Mouse (Mus musculus) cortical plate, adult 2 months (tissue): ENCODE measurements around the gene Fzd5. TPM values are rescaled to one million over a fixed set of nuclear protein-coding genes. Genes with fewer than 3 reads are reported as not detected.

Source experiments
- H3K27ac ChIP-seq: fragments of 200-500 bp; 2 replicates; pipeline ENCODE4 v1.5.1; 2012; ENCODE audit warnings: low read length, control low read depth, inconsistent platforms; ENCODE audit not compliant: insufficient read depth
- H3K4me1 ChIP-seq: fragments of 200-500 bp; 2 replicates; pipeline ENCODE4 v1.6.1; 2011; ENCODE audit warnings: low read length; ENCODE audit not compliant: control insufficient read depth, insufficient read depth
- H3K4me3 ChIP-seq: fragments of 200-500 bp; 2 replicates; pipeline ENCODE4 v1.5.1; 2011; ENCODE audit warnings: mild to moderate bottlenecking, low read length, control low read depth; ENCODE audit not compliant: insufficient read depth
- CTCF ChIP-seq: fragments of 200-500 bp; IDR thresholded peaks from 2 replicates; pipeline ENCODE4 v1.5.1; 2011; ENCODE audit warnings: mild to moderate bottlenecking, control low read depth, low read length; ENCODE audit not compliant: insufficient read depth; ENCODE audit errors: extremely low read depth
- POLR2A ChIP-seq: fragments of 200-500 bp; IDR thresholded peaks from 2 replicates; pipeline ENCODE4 v1.6.1; 2011; ENCODE audit warnings: mild to moderate bottlenecking, low read length, control low read depth; ENCODE audit not compliant: insufficient read depth; ENCODE audit errors: extremely low read depth
- polyA plus RNA-seq: library from polyadenylated mRNA; depleted of rRNA; stranded (reverse); fragments of >200 nt; gene quantifications from 2 replicates; pipeline ENCODE4 v1.2.3, GENCODE M21; 2012; rRNA removed

Fzd5 gene
- 0.66 and 0.90 TPM in 2 replicates for polyA plus RNA-seq

DNA sequence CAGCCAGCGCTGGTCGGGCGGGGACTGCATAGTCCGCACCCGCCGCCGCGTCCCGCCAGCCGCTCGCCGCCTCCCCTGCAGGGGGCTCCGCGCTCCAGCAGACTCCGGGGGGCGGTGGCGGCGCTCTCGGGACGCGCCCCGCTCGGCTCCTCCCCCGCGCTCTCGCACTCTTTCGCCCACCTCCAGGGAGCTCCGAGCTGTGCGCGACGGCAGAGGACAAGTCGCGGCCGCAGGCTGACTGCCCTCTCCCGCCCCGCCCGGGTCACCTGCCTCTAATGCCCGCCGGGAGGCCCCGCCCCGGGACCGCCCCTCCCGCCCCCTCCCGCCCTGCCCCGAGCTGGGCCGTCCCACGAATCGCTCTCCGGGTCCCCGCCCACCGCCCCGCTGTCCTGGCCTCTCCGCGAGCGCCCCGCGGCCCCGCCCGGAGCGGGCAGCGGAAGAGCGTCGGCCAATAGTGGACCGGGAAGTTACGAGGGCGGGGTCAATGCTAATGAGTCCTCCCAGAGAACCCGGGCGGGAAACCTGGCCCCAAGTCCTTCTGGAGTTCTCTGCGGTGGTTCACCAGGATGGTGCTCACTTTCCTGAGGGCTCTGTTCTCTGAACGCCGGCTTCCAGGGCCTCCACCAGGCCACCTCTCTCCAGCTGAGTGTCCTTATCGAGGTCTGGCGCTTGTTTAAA, at the start of gene Fzd5:
Gene Fzd5 (minus strand): TSS at position 250 of the 678 bp plus-strand sequence.
- H3K4me1 ChIP-seq: peaks cover 2% of the 10 kb centered on the region; the same call in 1 of the 2 replicates
- H3K4me3 ChIP-seq: peak within 1 kb of the TSS; percentile 19
- no peak within 1 kb of the TSS for H3K27ac ChIP-seq
- TF ChIP-seq CTCF (no peak), POLR2A (0 out of 2 replicates have a peak, but pooled peaks have one; percentile 27)

- H3K4me3 ChIP-seq: no peak overlapping the region
- TF ChIP-seq POLR2A (no peak), CTCF (no peak)
- H3K4me1 ChIP-seq: no peaks in the 10 kb centered on the region
- no peak overlapping the region for H3K27ac ChIP-seq
These were observed 42.3 kb upstream of the Fzd5 start for GRCm38 (mm10) chr1:64779863-64780262.

GRCm38 (mm10) chr1:64779415-64779814, 41.9 kb upstream of the Fzd5 start:
- TF ChIP-seq POLR2A (no peak), CTCF (no peak)
- Histone ChIP-seq H3K27ac (no peak overlapping the region), H3K4me1 (no peaks in the 10 kb centered on the region), H3K4me3 (no peak overlapping the region)

DNA sequence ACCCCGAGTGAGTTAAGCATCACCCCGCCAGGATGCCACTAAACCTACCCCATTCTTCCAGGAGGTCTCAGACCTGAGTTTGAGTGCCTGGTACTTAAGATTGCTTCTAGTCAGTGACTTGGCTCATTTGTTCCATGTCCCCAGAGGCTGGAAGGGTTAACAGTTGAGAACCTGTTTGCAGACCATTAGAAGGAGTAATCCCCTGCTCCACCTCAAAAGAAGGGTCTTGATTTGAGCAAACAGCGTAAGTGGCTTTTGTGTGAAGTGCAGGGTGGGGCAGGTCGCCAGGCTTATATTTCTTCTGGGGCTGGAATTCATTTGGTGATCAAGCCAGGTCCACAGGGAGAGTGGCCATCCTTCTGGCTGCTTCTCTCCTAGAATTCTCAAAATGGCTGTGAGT, 35.8 kb upstream of the Fzd5 start:
- Histone ChIP-seq H3K27ac (no peak overlapping the region), H3K4me3 (no peak overlapping the region), H3K4me1 (no peaks in the 10 kb centered on the region)
- no peak for TF ChIP-seq CTCF
- no peak for TF ChIP-seq POLR2A

DNA sequence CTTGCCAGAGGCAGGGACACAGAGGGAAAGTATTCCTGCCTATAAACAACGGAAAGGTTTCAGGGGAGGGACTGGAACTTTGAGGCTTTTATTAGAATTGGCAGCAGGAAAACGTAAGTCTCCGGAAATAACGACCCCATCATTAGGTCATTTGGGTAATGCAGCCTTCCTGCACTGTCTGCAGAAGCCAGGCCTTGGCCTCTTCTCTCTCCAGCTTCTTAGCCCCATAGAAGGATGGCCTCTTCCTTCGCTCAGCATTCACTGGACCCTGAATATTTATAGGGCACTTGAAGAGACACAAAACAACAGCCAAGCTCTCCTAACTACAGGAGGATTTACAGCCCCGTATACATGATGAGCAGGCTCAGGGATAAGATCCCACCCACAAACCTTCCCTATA, 32.6 kb upstream of the Fzd5 start:
- H3K27ac ChIP-seq: no peak overlapping the region
- no peak overlapping the region for H3K4me3 ChIP-seq
- no peaks in the 10 kb centered on the region for H3K4me1 ChIP-seq
- TF ChIP-seq CTCF (no peak), POLR2A (no peak)

- no peak overlapping the region for H3K27ac ChIP-seq
- no peaks in the 10 kb centered on the region for H3K4me1 ChIP-seq
- H3K4me3 ChIP-seq: no peak overlapping the region
- no peak for TF ChIP-seq POLR2A
- TF ChIP-seq CTCF: no peak
These were observed 24.1 kb upstream of the Fzd5 start for GRCm38 (mm10) chr1:64761646-64762045.

GRCm38 (mm10) chr1:64757766-64758165, 20.2 kb upstream of the Fzd5 start:
- no peaks in the 10 kb centered on the region for H3K4me1 ChIP-seq
- H3K4me3 ChIP-seq: no peak overlapping the region
- TF ChIP-seq CTCF (no peak), POLR2A (no peak)
- no peak overlapping the region for H3K27ac ChIP-seq

GRCm38 (mm10) chr1:64757254-64757653, 19.7 kb upstream of the Fzd5 start:
- TF ChIP-seq POLR2A: no peak
- TF ChIP-seq CTCF: no peak
- no peaks in the 10 kb centered on the region for H3K4me1 ChIP-seq
- H3K27ac ChIP-seq: no peak overlapping the region
- no peak overlapping the region for H3K4me3 ChIP-seq

GRCm38 (mm10) chr1:64756640-64757030, 19.1 kb upstream of the Fzd5 start:
- no peak overlapping the region for H3K4me3 ChIP-seq
- H3K4me1 ChIP-seq: no peaks in the 10 kb centered on the region
- H3K27ac ChIP-seq: no peak overlapping the region
- TF ChIP-seq CTCF (no peak), POLR2A (no peak)

DNA sequence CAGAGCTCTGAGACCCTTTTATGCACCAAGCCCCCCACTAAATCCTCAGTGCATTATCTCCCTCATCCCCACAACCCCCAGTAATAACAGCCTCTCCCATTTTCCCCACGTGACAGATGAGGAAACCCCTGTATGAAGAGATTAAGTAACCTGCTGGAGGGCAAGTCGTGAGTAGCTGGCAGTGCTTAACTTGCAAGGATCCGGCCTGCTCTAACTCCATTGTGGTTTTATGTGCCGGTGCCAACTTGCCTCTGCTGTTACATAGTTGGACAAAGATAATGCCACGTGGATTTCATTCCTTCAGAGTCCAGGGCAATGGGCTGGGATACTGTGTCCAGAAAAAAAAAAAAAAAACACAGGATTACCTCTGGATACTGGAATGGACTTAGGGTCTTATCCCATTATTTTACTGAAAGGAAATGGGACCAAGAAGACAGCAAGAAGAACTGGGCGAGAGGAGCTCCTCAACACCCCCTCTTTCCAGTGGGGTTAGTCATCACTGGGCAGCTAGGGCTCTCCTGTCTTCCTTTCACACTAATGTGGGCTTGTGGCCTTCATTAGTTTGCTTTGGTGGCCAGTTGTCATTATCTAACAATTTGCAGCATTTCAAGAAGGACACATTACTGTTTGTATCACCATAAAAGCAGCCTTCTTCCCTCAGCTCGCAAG, 18.6 kb upstream of the Fzd5 start:
- TF ChIP-seq POLR2A (no peak), CTCF (no peak)
- no peaks in the 10 kb centered on the region for H3K4me1 ChIP-seq
- no peak overlapping the region for H3K4me3 ChIP-seq
- no peak overlapping the region for H3K27ac ChIP-seq
